Mouse (Mus musculus): ENCODE measurements around the gene Dlst. TPM values are rescaled to one million over a fixed set of nuclear protein-coding genes. Genes with fewer than 3 reads are reported as not detected.

Dlst gene
- polyA plus RNA-seq, 3 experiments from 2014 or later: 55.1 to 69.3 (median 63.1) TPM

DNA sequence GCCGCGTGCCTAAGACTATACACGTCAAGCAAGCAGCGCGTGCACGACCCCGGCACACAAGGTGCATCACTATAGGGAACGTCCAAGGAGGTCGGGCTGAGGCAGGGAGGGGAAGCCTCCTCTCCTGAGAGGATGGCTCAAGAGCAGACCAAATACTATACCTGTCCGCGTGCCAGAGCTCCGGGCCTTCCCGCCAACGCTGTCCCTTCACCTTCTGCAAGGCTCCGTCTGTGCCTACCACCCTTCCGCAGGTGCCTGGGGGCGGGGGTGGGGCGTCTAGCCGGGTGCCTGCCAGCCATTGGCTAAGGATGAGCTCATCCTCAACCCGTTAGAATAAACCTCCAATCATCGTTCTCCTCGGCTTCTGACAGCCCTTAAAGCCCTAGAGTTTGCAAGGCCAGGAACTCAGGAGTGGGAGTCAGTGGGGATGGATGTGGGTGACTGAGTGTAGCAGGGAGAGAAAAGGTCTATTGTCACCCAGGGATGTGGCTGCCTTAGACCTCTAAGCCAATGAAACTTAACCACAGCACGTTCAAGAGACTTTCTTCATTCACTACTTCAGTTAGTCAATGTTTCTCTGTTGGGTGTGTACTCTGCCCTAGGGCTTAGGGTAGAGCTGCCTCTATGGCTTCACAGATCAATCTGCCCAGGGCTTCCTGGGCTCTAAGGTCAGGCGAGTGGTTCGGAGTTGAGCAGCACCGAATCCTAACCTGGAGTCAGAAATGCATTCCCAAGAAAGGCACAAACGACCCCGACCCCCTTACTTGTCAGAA, 40.6 kb downstream of the Dlst start, which contains the start of gene Rps6kl1:
Gene Rps6kl1, minus strand, starts transcription at position 263 of the 773 bp plus-strand sequence.
- peak; percentile 76 for ATAC-seq

DNA sequence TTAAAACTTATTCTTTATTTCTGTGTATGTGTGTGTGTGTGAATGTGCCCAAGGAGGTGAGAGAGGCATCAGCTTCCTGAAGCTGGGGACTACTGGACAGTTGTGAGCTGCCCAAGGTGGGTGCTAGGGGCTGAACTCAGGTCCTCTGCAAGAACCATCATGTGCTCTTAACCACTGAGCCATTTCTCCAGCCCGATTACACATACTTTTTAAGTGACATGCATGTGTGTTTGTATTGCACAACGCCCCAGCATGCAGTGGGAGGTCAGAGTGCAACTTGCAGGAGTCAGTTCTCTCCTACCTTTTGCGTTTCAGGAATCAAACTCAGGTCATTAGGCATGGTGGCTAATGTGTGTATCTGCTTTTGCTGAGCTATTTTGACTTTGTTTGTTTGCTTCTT, 42.4 kb downstream of the Dlst start:
- ATAC-seq: no peak

DNA sequence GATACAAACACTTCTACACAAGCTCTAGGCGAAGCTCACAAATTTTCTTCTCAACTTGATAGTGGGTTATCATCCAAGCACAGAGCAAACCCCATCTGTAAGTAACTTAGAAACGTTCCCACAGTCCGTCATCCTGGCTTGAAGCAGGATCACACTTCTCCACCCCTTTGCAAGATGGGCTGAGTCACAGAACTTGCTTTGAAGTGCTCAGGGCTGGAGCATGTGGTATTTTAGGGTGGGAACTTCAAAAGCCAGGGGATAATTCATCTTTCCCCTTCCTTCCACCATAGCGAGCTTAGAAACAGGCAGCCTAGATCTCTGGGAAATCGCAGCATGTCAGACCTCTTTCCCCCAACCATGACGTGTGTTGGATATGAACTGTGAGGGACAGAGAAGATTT, 45.7 kb downstream of the Dlst start:
- ATAC-seq: no peak

DNA sequence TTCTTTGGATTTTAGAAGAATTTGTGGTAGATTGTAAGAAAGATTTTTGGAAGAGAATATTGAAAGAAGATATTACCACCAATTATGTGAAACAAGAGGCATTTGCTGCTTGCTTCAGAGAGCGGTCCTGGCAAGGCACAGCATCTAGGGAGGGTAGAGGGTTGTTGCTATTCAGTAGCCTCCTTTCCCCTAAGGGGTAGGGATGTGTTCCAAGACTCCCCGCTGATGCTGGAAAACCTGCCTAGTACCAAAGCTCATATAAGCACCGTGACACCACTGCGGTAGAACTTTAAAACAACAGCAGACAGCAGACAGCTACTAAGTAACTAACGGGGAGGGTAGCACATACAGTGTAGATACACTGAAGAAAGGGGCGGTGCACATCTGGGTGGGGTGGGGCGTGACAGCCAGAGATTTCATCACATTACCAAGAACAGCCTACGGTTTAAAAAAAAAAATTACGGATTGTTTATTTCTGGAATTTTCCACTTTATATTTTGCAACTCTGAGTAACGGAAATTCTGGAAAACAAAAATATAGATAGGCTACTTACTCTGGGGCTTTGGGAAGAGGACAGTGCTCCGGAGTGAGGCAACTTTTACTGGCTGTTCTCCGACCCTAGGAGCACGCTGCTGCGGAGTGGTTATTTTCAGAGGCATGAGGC, 47.3 kb downstream of the Dlst start:
- ATAC-seq: no peak

DNA sequence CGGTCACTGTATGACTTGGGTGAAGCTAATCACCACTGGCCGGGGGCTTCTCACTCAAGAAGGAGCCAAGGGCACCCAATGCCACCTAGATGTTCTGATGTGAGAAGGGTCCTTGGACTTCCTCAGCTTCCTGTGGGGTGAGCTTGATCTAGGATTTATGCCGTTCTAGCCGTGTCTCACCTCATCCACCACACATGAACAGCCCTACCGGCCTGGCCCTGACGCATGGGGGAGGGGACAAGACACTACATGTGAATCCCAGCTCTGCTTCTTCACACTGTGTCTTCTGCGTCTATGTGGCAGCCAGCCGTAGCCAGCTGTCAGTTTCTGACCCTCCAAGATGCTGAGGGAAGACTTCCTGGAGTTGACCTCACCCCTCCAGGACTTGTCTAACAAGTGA, 48.2 kb downstream of the Dlst start:
- no peak for ATAC-seq

DNA sequence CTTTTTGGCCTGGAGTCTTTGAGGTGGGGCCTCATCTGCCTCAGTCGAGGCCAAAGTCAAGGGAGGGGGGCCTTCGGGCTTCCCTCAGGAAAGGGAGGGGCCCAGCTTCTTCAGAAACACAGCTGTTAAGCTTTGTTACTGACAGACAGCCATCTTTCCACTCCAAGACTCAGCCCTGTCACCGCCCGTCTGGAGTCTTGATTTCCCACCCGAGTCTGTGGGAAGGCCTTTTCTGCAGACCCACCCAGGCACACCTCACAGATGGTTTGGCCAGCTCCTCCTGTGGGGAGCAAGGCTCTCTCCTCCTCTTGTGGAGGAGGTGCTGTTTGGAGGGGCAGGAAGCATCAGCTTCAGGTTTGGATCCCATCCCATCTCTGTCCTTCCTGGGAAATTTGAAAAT, 49.0 kb downstream of the Dlst start:
- no peak for ATAC-seq

DNA sequence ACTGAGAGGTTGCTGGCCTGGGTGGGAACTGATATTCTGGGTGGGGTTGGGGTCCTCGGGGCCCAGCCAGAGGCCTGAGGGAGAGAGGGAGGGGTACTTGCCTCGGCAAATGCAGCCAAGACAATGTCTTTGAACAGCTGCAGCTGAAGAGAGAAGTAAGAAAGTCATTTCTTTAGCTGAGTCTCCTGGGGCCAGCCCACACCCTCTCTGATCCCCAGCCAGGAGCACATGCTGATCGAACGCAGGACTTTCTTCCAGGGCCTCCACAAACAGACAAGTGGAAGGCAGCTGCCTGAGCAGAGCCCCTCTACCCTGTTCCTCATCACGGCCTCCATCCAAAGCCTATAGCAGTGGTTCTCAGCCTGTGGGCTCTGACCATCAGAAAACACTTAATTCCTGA, 54.4 kb downstream of the Dlst start:
- no peak for ATAC-seq

DNA sequence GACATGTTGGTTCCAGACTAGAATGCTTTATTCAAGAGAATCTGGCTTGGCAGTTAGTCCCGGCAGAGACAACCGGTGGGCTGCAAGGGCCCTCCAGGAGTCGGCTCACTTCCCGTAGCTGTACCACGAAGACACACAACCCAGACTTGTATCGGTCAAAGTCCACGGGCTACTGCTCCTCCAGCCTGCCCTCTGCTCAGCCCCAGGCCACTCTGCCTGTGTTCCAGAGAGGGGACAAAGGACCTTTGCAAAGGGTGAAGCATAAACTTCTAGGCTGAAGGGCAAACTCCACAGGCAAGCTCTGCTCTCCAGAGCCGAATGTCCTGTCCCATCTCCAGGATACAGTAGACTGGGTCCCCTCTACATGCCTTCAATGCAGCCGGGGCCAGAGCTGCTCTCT, 56.0 kb downstream of the Dlst start:
- ATAC-seq: no peak

DNA sequence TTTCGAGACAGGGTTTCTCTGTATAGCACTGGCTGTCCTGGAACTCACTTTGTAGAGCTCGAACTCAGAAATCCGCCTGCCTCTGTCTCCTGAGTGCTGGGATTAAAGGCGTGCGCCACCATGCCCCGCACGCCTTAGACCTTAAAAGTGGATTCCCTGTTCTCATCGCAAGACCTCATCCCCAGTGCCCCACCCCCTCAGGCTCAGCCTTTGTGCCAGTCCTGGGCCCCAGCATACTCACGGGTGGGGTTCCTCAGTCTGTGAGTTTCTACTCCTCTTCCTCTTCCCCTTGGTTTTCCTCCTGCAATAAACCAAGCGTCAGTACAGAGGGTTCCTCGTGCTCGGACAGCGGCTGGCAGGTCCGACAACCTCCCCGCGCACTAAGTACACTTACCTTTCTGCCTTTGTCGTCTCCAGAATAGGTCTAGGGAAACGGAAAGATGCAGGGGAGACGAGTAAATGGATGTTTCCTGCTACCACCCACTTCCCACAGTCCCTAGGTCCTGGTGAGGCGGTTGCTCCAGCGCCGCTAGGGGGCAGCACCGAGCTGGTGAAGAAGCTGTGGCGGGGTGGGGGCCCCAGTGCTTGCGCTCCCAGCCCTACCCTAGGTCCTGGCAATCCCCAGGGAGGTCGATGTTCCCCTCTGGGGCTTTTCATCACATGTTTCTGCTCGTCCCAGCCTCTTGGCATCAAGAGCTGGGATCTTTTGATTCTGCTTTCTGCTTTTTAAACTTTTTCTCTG, 58.7 kb downstream of the Dlst start:
- peak; percentile 77 for ATAC-seq

DNA sequence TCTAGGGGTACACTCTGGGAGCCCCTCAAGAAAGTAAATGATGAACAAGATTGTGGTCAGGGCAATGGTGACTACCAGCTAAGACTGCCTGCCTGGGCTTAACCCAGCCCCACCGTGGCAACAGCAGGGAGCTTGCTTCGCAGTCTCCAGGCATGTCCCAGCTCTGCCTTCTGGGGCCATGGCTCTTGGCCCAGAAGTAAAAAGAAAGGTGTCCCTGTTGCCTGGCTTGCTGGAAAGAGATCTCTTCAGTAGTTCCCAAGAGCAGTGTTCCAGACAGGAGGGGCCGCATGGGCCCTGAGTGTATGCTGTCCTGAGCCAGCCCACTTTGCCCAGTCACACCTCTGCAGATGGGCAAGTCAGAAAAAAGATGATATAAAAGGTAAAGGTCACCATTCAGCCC, 59.2 kb downstream of the Dlst start:
- ATAC-seq: no peak

DNA sequence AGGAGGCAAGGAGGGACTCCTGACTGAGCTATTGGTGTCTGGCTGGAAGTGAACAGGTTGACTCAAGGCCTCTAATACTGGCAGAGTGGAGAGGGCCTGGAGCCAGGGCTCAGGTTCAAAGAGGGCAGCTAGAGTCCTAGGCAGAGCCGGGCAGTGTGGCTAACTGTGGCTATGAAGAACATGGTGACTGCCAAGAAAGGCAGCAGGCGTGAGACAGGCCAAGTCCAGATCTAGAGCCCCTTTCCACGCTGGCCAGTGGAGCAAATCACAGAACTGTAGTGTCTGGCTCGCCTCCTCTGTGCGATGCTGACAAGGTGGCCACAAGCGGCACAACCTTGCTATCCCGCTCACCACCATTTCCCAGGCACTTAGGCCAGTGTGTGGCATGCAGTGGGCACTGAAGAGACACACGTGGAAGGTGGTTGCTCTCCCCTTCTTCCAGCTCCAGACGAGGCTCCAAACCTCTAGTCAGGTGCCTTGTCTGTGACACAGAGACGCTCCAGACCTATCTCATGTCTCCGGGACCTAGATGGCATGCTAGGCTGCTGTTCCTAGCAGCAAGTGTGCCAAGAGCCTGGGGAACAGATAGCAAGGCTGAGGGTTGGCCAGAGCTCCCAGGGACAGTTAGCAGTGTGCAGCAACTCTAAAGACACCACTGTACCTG, 59.8 kb downstream of the Dlst start:
- no peak for ATAC-seq

DNA sequence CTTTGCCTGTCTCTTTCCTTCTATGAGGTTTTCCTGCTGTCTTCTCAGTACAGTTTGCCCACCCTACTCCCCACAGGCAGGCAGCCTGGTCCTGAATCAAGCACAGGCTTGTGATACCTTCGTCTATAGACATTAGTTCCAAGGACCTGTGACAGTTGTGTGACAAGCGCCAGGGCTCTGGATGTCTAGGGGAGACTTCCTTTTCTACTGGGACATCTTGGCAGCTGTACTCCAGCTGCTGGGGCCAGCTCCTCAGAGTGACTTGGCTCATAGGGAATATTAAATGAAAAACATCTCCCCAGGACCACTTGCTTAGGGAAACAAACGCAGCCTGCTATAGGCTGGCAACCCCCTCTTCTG, 60.3 kb downstream of the Dlst start:
- ATAC-seq: no peak

DNA sequence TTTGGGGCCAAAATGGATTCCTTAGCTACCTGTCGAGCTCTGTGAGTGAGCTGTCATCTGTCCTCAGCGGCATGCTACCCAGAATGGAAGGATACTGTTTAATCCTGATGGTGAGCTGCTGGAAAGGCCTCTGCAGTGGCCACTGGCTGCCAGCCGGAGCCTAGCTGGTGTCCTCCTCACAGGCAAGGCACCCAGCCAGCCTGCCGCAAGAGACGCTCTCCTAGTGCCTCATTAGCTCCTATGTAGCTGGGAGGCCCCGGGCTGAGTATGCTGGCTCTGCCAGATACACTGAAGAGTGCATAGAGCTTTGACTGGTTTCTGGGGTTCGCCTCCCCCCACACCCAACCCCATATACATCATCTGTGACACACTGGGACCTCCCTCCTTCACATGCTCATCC, 63.4 kb downstream of the Dlst start:
- no peak for ATAC-seq

DNA sequence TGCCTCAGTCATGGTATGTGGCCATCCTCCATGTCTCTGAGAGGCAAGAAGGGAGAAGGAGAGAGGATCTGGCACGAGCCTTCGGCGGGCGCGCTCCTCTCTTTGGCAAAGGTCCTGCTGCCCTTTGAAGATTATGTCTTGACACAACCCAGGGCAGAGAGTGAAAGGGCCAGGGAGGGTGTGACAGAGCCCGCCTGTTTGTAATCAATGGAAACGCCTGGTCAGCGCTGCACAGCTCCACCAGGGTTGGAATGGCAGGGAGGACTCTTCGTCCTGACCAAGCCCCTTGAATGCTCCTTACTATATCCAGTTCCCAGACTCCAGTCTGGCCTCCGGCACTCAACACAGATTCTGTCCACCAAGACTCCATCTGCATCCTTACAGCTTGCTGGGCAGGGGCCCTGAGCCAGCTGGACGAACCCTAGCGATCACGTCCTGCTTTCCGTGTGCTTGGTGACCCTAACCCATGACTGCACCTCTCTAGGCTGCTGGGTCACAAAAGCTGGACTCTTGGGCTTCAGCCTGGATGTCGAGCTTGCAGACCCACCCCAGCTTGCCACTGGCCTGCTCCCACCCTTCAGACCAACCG, 64.5 kb downstream of the Dlst start:
- ATAC-seq: no peak

DNA sequence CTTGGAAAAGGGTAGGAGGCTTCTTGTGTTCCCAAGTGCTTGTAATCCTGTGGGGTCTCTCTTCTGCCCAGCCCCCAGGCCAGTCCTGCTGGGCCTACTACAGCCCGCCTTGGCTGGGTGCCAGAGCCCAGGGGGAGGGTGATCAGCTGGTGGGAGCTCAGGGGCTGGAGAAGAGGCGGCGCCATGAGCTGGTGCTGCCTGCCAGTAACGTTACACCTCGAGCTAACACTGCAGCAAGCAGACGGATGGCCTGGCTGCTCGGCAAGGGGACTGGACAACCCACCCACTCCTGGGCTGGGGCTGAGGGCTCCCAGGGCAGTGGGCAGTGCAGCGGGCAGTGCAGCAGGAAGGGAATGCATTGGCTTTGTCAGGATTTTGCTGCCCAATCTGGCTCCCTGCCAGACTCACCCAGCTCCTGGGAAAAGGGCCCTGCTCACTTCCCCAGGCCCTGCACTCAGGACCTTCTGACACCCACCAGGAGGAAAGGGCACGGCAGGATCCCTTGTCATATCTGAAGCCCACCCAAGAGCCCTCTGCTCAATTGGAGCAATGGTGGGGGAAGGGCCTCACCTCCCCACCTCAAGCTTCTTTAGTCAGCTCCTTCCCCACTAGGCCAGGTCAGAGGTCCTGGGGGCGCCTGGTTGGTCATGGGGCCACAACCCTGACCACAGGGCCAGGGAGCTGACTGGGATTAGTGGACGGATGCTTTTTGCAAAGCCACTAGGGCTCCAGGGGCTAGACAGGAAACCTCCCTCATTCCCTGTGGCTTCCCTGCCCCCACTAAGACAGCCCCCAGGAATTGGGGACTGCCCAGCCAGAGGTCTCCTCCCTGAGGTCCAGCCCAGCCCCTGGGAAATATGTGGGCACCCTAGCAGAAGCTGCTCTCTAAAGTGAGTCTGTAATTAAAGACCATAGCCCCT, 65.6 kb downstream of the Dlst start:
- ATAC-seq: no peak

DNA sequence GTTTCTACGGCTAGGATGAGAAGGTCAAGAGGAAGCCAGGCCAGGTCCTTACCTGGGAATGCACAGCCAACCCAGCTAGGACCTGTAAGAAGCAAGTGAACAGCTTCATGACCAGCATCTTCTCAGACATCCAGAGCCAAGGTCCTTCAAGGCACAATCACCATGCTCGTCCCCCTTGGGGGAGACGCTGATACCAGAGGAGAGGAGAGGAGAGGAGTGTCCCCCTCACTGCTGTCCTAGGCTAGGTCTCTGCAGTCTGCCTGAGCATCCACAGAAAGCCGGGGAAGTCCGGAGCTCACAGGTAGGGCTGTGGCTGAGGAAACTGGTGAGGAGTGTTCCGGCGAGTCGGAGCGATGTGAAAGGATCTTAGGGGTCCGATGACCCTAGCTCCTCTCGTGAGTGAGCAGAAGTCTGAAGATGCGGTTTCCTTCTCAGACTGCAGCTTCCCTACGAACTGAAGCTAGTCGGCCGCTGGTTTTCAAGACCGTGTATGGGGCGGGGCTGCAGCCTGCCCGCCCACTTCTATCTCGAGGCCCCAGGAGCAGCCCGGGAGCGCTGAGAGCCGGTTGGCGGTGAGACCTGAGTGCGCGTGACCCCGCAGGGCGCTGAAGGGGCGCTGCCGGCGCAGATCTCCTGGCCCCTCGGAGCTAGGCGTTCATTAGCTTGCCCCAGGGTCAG, 66.4 kb downstream of the Dlst start:
- ATAC-seq: peak; percentile 74

DNA sequence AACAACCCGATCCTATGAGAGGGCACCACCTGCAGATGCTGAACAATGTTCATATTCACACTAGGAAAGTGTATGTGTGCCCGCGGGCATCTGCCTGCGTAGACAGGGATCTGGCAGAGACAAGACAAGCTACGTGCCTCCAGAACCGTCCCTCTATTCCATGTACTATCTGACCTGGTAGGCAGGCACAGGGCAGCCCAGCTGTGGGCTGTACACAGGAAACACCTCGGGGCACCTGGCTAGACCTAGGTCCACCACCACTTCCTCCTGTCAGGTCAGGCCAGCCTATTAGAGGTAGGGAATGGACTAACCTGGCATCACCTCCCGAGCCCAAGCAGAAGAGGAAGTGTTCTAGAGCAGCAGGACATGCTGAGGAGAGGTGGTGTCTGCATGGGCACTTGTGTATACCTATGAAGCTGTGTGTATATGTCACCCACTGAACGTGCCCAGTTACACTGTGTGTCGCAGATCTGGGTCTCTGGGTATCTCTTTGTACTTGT, 67.2 kb downstream of the Dlst start, which contains the start of gene Pgf:
Gene Pgf, minus strand, starts transcription at position 51 of the 500 bp plus-strand sequence.
- ATAC-seq: no peak

DNA sequence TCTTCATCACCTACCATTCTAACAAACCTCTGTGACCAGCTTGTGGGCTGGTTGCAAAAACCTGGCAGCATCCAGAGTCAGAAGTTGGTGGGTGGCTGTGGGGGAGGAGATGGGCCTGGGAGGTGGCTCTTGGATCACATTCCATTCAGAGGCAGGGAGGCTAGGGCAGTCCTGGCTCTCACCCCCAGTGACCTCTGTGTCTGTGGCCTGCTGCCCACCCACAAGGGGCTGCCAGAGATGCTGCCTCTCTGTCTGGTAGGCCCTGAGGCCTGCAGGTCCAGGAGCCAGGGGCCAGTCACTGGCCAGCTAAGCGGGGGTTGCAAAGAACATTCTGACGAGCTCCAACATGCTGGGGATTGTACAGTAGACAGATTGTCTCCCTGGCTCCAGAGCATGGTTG, 67.7 kb downstream of the Dlst start:
- no peak for ATAC-seq

DNA sequence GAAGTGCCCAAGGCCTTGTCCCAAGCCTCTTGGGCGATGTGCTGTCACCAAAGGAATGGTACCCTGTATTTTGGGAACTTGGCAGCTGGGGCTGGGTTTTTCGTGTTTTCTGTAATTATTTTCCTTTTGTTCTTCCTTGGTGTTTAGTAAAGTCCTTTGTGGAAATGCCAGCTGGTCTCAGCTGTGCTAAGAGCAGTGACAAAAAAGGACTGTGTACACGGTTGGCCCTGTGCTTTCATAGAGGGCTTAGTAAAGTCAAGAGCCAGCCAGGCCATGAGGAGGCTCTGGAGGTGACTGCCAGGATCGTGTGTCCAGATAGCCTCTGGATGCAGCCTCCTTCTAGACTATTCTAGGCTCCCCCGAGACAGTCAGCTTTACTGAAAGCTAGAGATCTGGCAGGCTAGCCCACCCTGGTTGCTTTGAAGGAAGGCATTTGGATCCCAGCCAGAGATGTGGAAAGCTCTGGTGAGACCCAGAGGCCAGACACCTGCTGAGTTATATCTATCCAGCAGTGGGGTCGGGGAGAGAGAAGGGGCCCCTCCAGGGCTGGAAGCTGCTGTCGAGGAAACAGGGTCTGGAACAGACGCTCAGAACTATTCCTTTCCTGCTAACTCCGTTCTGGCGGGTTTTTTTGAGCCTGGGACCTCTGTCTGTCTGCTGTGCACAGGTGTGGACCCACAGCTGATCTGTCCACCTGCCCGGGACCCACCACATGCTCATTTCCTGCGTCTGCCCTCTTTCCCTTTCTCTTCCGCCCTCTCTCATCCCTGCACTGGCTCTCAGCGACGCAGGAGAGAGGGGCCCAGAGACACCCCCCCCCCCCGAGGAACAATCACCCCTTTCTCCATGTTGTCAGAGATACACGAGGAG, 71.1 kb downstream of the Dlst start:
- ATAC-seq: no peak

DNA sequence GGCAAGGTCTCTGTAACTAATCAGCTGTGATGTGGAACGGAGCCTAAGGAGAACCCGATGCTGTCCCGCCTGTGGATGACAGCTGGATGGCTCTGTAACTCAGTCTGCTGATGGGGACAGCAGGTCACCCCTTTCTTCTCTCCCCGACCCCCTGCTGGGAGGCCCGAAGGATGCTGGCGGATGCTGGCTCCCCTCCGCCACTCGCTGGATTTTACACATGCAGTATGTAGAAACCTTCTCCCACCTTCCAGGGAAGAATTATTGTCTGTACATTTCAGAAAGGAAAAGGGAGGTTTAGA, 71.7 kb downstream of the Dlst start:
- ATAC-seq: no peak
